Mouse (Mus musculus) bone marrow, adult 2 months (tissue): ENCODE measurements around the gene Ascl3. TPM values are rescaled to one million over a fixed set of nuclear protein-coding genes. Genes with fewer than 3 reads are reported as not detected.
A peak's percentile ranks its signal among the peaks of the same experiment; 100 is the strongest.

Source experiments
- H3K27ac ChIP-seq: fragments of 200-500 bp; 2 replicates; pipeline ENCODE4 v1.5.1; 2012; ENCODE audit warnings: low read depth, mild to moderate bottlenecking, control low read depth, inconsistent platforms, low read length; ENCODE audit not compliant: control insufficient read depth, poor library complexity, insufficient read depth
- H3K4me1 ChIP-seq: fragments of 200-500 bp; 2 replicates; pipeline ENCODE4 v1.6.1; 2011; ENCODE audit warnings: low read length; ENCODE audit not compliant: control insufficient read depth, insufficient read depth
- H3K4me3 ChIP-seq: fragments of 200-500 bp; replicated peaks from 2 replicates; pipeline ENCODE3; 2011; ENCODE audit warnings: mild to moderate bottlenecking, low read depth, low read length, control low read depth; ENCODE audit not compliant: control insufficient read depth
- CTCF ChIP-seq: fragments of 200-500 bp; IDR thresholded peaks from 2 replicates; pipeline ENCODE4 v1.5.1; 2011; ENCODE audit warnings: low read length, control low read depth; ENCODE audit not compliant: control insufficient read depth, insufficient read depth
- POLR2A ChIP-seq: fragments of 200-500 bp; IDR thresholded peaks from 2 replicates; pipeline ENCODE4 v1.6.1; 2011; ENCODE audit warnings: low read depth, mild to moderate bottlenecking, control low read depth, low read length, borderline replicate concordance; ENCODE audit not compliant: control insufficient read depth
- WGBS: fragments of 180-500 bp; shearing (Covaris S2); methylation state at CpG from one replicate; pipeline ENCODE4 v1.1.7; 2018; 5-methylcytosine and 5-hydroxymethylcytosine counted together
- polyA plus RNA-seq: library from polyadenylated mRNA; stranded (reverse); fragments of >200 nt; gene quantifications from 2 replicates; pipeline ENCODE4 v1.2.4, GENCODE M21; 2011; ENCODE audit warnings: low replicate concordance; ENCODE audit not compliant: missing spikeins, insufficient read depth, insufficient read length

Gene Ascl3
- polyA plus RNA-seq, 1 experiment, result not detected

- WGBS, result 2% methylated on average over 17 of the region's 17 CpGs
- peaks cover 3% of the 10 kb centered on the region for H3K4me1 ChIP-seq
- H3K4me3 ChIP-seq, result peak overlapping the region; percentile 76
- TF ChIP-seq CTCF (no peak), POLR2A (no peak)
- peak overlapping the region; percentile 9 for H3K27ac ChIP-seq
These were observed 27.5 kb downstream of the Ascl3 start for GRCm38 (mm10) chr7:109704016-109704377.

GRCm38 (mm10) chr7:109703190-109704015, 28.1 kb downstream of the Ascl3 start, which contains the start of the genes St5 and Akip1:
St5 (minus strand) TSS chr7:109703605.
Akip1 (plus strand) TSS chr7:109703690.
- Histone ChIP-seq H3K27ac (peak within 1 kb of the TSS; percentile 9), H3K4me1 (peaks cover 3% of the 10 kb centered on the region)
- 2% methylated on average over 61 of the region's 61 CpGs for WGBS

GRCm38 (mm10) chr7:109702721-109703120, 28.8 kb downstream of the Ascl3 start:
- no peak overlapping the region for H3K4me3 ChIP-seq
- H3K4me1 ChIP-seq, result peaks cover 3% of the 10 kb centered on the region
- TF ChIP-seq CTCF (no peak), POLR2A (no peak)
- H3K27ac ChIP-seq, result no peak overlapping the region
- 81% methylated on average over 4 of the region's 4 CpGs for WGBS

More at GRCm38 (mm10) chr7:109703190-109704015, 28.1 kb downstream of the Ascl3 start, which contains the start of the genes St5 and Akip1:
- TF ChIP-seq CTCF, result no peak
- peak; percentile 91; the same call in 1 of the 2 replicates for TF ChIP-seq POLR2A
- peak within 1 kb of the TSS; percentile 76 for H3K4me3 ChIP-seq

- TF ChIP-seq CTCF (no peak), POLR2A (no peak)
- peaks cover 3% of the 10 kb centered on the region for H3K4me1 ChIP-seq
- no peak overlapping the region for H3K27ac ChIP-seq
- H3K4me3 ChIP-seq, result no peak overlapping the region
These were observed 31.3 kb downstream of the Ascl3 start for GRCm38 (mm10) chr7:109700213-109700612.

GRCm38 (mm10) chr7:109695339-109695726, 36.2 kb downstream of the Ascl3 start:
- Histone ChIP-seq H3K4me1 (no peaks in the 10 kb centered on the region), H3K4me3 (no peak overlapping the region), H3K27ac (no peak overlapping the region)
- 89% methylated on average over 10 of the region's 10 CpGs for WGBS
- TF ChIP-seq POLR2A (no peak), CTCF (no peak)

GRCm38 (mm10) chr7:109694576-109695338, 36.8 kb downstream of the Ascl3 start:
- no peak overlapping the region for H3K4me3 ChIP-seq
- 78% methylated on average over 13 of the region's 13 CpGs for WGBS
- TF ChIP-seq POLR2A, result no peak

GRCm38 (mm10) chr7:109690961-109691360, 40.6 kb downstream of the Ascl3 start:
- H3K27ac ChIP-seq, result no peak overlapping the region
- H3K4me3 ChIP-seq, result no peak overlapping the region
- no peaks in the 10 kb centered on the region for H3K4me1 ChIP-seq
- WGBS, result 86% methylated on average over 5 of the region's 5 CpGs
- TF ChIP-seq CTCF (no peak), POLR2A (no peak)

More at GRCm38 (mm10) chr7:109694576-109695338, 36.8 kb downstream of the Ascl3 start:
- H3K27ac ChIP-seq, result no peak overlapping the region
- no peaks in the 10 kb centered on the region for H3K4me1 ChIP-seq

GRCm38 (mm10) chr7:109690101-109690500, 41.4 kb downstream of the Ascl3 start:
- Histone ChIP-seq H3K4me1 (no peaks in the 10 kb centered on the region), H3K4me3 (no peak overlapping the region), H3K27ac (no peak overlapping the region)
- WGBS, result 85% methylated on average over 3 of the region's 3 CpGs
- no peak for TF ChIP-seq CTCF
- no peak for TF ChIP-seq POLR2A
